Mouse (Mus musculus) myocyte (in vitro differentiated cells): ENCODE measurements around the gene Gne.

Experiments used
- MAX ChIP-seq: IDR thresholded peaks from one replicate; pipeline ENCODE4 v1.6.1; 2011; ENCODE audit warnings: low read depth, mild to moderate bottlenecking, control low read depth
- POLR2A ChIP-seq: IDR thresholded peaks from one replicate; pipeline ENCODE4 v1.6.1; 2011; ENCODE audit warnings: low read depth, mild to moderate bottlenecking, control low read depth, moderate library complexity; ENCODE audit not compliant: insufficient read length
- POLR2AphosphoS2 ChIP-seq: IDR thresholded peaks from one replicate; pipeline ENCODE4 v1.6.1; 2011; ENCODE audit warnings: low read depth, control low read depth; ENCODE audit not compliant: insufficient read length

DNA sequence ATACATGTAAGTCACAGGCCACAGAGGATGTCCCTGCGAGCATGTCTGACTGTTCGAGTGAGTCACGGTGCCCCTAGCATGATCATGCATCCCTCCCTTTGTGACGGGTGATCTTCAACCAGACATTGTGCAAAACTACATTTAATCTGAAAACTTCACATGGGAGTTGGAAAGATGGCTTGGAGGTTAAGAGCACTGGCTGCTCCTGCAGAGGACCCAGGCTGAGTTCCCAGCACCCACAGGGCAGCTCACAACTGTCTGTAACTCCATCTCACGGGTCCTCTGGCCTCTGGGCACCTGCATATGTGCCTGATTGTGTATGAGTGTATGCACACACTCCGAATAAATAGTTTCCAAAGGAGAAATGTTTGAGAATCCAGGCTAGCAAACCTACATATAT lies 59.7 kb downstream of the Gne start:
- TF ChIP-seq POLR2A (no peak), POLR2AphosphoS2 (no peak), MAX (no peak)
